Mouse (Mus musculus) heart, postnatal 4 days (tissue): ENCODE results near the gene Rnf17. TPM values are rescaled to one million over a fixed set of nuclear protein-coding genes. Genes with fewer than 3 reads are reported as not detected.

Experiments
- DNase-seq: peaks from one replicate; pipeline ENCODE4 v3.0.0; 2021
- total RNA-seq, 2 experiments: library from RNA; stranded (reverse); gene quantifications; 2 replicates each; pipeline ENCODE4 v1.2.3; 2021

Rnf17 gene
- 1 to 10 TPM; 1.6 TPM for total RNA-seq

- peak; percentile 7 for DNase-seq
Observed at GRCm38 (mm10) chr14:56402311-56403071, at the start of gene Rnf17. Rnf17 (plus strand) TSS chr14:56402581.

- no peak for DNase-seq
Observed at GRCm38 (mm10) chr14:56354803-56355202, 47.6 kb upstream of the Rnf17 start.

GRCm38 (mm10) chr14:56355396-56355795, 47.0 kb upstream of the Rnf17 start:
- DNase-seq: no peak

- no peak for DNase-seq
Observed at GRCm38 (mm10) chr14:56356196-56356595, 46.2 kb upstream of the Rnf17 start.

GRCm38 (mm10) chr14:56358422-56358821, 44.0 kb upstream of the Rnf17 start:
- no peak for DNase-seq

GRCm38 (mm10) chr14:56359131-56359530, 43.2 kb upstream of the Rnf17 start:
- DNase-seq: no peak

GRCm38 (mm10) chr14:56364711-56365237, 37.6 kb upstream of the Rnf17 start, which contains the start of gene Atp12a:
Atp12a (plus strand) TSS chr14:56365068.
- DNase-seq: no peak

GRCm38 (mm10) chr14:56365292-56365691, 37.1 kb upstream of the Rnf17 start:
- DNase-seq: no peak

- DNase-seq: peak; percentile 20
Observed at GRCm38 (mm10) chr14:56366712-56367111, 35.7 kb upstream of the Rnf17 start.

GRCm38 (mm10) chr14:56368834-56369233, 33.5 kb upstream of the Rnf17 start:
- peak; percentile 28 for DNase-seq

GRCm38 (mm10) chr14:56375731-56376130, 26.6 kb upstream of the Rnf17 start:
- DNase-seq: peak; percentile 86

GRCm38 (mm10) chr14:56377745-56378144, 24.6 kb upstream of the Rnf17 start:
- no peak for DNase-seq

GRCm38 (mm10) chr14:56379336-56379735, 23.0 kb upstream of the Rnf17 start:
- DNase-seq: no peak

- DNase-seq: no peak
Observed at GRCm38 (mm10) chr14:56382366-56382765, 20.0 kb upstream of the Rnf17 start.

GRCm38 (mm10) chr14:56390247-56390646, 12.1 kb upstream of the Rnf17 start:
- DNase-seq: no peak

- no peak for DNase-seq
Observed at GRCm38 (mm10) chr14:56393704-56394312, 8.6 kb upstream of the Rnf17 start.

- peak; percentile 53 for DNase-seq
Observed at GRCm38 (mm10) chr14:56398001-56398400, 4.4 kb upstream of the Rnf17 start.

GRCm38 (mm10) chr14:56403072-56403375, 643 bp downstream of the Rnf17 start:
- no peak for DNase-seq

- DNase-seq: no peak
Observed at GRCm38 (mm10) chr14:56462090-56462489, 59.7 kb downstream of the Rnf17 start.

- no peak for DNase-seq
Observed at GRCm38 (mm10) chr14:56462729-56463128, 60.3 kb downstream of the Rnf17 start.

- peak; percentile 14 for DNase-seq
Observed at GRCm38 (mm10) chr14:56468145-56468544, 65.8 kb downstream of the Rnf17 start.

GRCm38 (mm10) chr14:56489806-56490205, 87.4 kb downstream of the Rnf17 start:
- no peak for DNase-seq

GRCm38 (mm10) chr14:56502407-56502806, 100.0 kb downstream of the Rnf17 start:
- DNase-seq: no peak

GRCm38 (mm10) chr14:56506743-56507142, 104.4 kb downstream of the Rnf17 start:
- no peak for DNase-seq
